Mouse (Mus musculus) liver, postnatal 0 days (tissue): Measurements from ENCODE around the gene Rtn4r.

ENCODE experiments used
- CTCF ChIP-seq: sonication (generic); IDR thresholded peaks from 2 replicates; pipeline ENCODE4 v1.5.1; 2016; ENCODE audit warnings: antibody characterized with exemption, low read depth
- EP300 ChIP-seq: IDR thresholded peaks from 2 replicates; pipeline ENCODE4 v1.6.1; 2016; ENCODE audit warnings: antibody characterized with exemption, low read depth, mild to moderate bottlenecking

DNA sequence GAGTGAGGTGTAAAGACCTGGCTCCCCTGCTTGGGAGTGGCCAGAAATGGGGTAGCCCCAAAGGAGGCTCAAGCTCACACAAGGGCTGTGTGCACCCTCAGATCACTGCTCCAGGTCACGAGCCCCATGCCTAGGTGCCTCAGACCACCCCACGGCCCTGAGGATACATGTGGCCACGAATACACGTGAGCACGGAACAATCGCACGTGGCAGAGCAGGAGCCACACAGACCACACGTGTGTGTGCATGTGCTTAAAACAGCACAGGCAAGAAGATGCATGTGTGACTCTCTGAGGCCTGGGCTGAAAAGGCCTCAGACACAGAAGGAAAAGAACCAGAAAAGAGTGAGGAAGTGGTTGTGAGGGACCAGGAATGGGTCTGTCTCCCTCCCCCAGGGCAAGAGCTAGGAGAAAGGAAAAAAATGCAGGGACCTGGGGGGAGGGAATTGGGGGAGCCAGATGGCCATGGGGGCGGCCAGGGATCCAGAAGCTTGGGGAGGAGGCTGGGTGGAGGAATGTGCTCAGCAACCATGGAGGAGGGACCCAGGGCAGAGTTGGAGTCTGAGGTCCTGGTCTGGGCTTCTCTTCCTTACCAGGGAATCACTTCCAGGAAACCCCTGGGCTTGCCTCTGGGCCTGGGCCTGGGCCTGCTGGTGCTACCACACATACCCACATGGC is 25.5 kb downstream of the Rtn4r start:
- TF ChIP-seq CTCF (no peak), EP300 (no peak)
